Mouse (Mus musculus) adrenal gland, postnatal 10 days (tissue): ENCODE results near the gene Zbed5. TPM values are rescaled to one million over a fixed set of nuclear protein-coding genes. Genes with fewer than 3 reads are reported as not detected.
"Not testable (repeated sequence)": the region's sequence is repeated elsewhere in the genome, so short reads cannot be mapped to it uniquely, and the experiment has no call there.

ENCODE experiments used
- DNase-seq: peaks from one replicate; pipeline ENCODE4 v3.0.0; 2021; ENCODE audit warnings: mixed read lengths
- long read RNA-seq, 2 experiments: library from polyadenylated mRNA; stranded (forward); transcript quantifications; one replicate each; pipeline ENCODE4 v2.0.0; 2021
- total RNA-seq, 2 experiments: library from RNA; stranded (reverse); gene quantifications; 2 replicates each; pipeline ENCODE4 v1.2.3; 2021

Zbed5 gene
- 1 to 10 TPM; 2.8 to 3.6 TPM for total RNA-seq
- long read RNA-seq, experiment 1, partial matches to known transcripts, result 0 of 4 reads
- long read RNA-seq, experiment 1, other reads (novel, unspliced or antisense), result 1 of 4 reads
- long read RNA-seq, experiment 2, transcript Zbed5-201 (4 exons, 2,492 nt), result major isoform, 5 of 5 reads
- long read RNA-seq, experiment 2, partial matches to known transcripts, result 0 of 5 reads
- long read RNA-seq, experiment 2, other reads (novel, unspliced or antisense), result 0 of 5 reads

- DNase-seq, result peak; percentile 89
Measured at GRCm38 (mm10) chr5:129895198-129896088, at the start of gene Zbed5. Gene Zbed5 (plus strand): TSS chr5:129895723.

GRCm38 (mm10) chr5:129846752-129847557 is 48.6 kb upstream of the Zbed5 start, which contains the start of gene Sumf2:
Gene Sumf2 (plus strand): TSS chr5:129846986.
- peak; percentile 97 for DNase-seq

- no peak for DNase-seq
Measured at GRCm38 (mm10) chr5:129847558-129847820, 48.0 kb upstream of the Zbed5 start.

- no peak for DNase-seq
Measured at GRCm38 (mm10) chr5:129855163-129855562, 40.4 kb upstream of the Zbed5 start.

GRCm38 (mm10) chr5:129856414-129856813 is 39.1 kb upstream of the Zbed5 start:
- no peak for DNase-seq

- no peak for DNase-seq
Measured at GRCm38 (mm10) chr5:129862325-129862724, 33.2 kb upstream of the Zbed5 start.

GRCm38 (mm10) chr5:129864467-129864866 is 31.1 kb upstream of the Zbed5 start:
- peak; percentile 71 for DNase-seq

GRCm38 (mm10) chr5:129865841-129866240 is 29.7 kb upstream of the Zbed5 start:
- DNase-seq, result no peak

GRCm38 (mm10) chr5:129869238-129869995 is 26.1 kb upstream of the Zbed5 start:
- DNase-seq, result no peak

- no peak for DNase-seq
Measured at GRCm38 (mm10) chr5:129871238-129871637, 24.3 kb upstream of the Zbed5 start.

- DNase-seq, result no peak
Measured at GRCm38 (mm10) chr5:129873942-129874341, 21.6 kb upstream of the Zbed5 start.

- DNase-seq, result no peak
Measured at GRCm38 (mm10) chr5:129875098-129875497, 20.4 kb upstream of the Zbed5 start.

GRCm38 (mm10) chr5:129877731-129878455 is 17.6 kb upstream of the Zbed5 start:
- DNase-seq, result peak; percentile 68

- peak; percentile 92 for DNase-seq
Measured at GRCm38 (mm10) chr5:129878946-129879345, 16.6 kb upstream of the Zbed5 start.

- no peak for DNase-seq
Measured at GRCm38 (mm10) chr5:129879888-129880287, 15.6 kb upstream of the Zbed5 start.

- DNase-seq, result peak; percentile 57
Measured at GRCm38 (mm10) chr5:129886271-129886670, 9.3 kb upstream of the Zbed5 start.

- peak; percentile 94 for DNase-seq
Measured at GRCm38 (mm10) chr5:129886911-129887636, 8.4 kb upstream of the Zbed5 start, which contains the start of gene Chchd2. Gene Chchd2 (minus strand): TSS chr5:129887470.

- DNase-seq, result not testable (repeated sequence)
Measured at GRCm38 (mm10) chr5:129890390-129890789, 5.1 kb upstream of the Zbed5 start.

GRCm38 (mm10) chr5:129898449-129898848 is 2.9 kb downstream of the Zbed5 start, which contains the start of gene Phkg1:
Gene Phkg1 (minus strand): TSS chr5:129898549.
- no peak for DNase-seq

- DNase-seq, result no peak
Measured at GRCm38 (mm10) chr5:129907775-129908174, 12.3 kb downstream of the Zbed5 start.
